Mouse (Mus musculus) intestine, embryonic 16.5 days (tissue): Measurements from ENCODE around the gene Macf1. TPM values are rescaled to one million over a fixed set of nuclear protein-coding genes. Genes with fewer than 3 reads are reported as not detected.
"Not testable (repeated sequence)": the region's sequence is repeated elsewhere in the genome, so short reads cannot be mapped to it uniquely, and the experiment has no call there.

Experiments
- ATAC-seq: fragments of 200-750 bp; cut with Nextera tagmentation; 2 replicates; pipeline ENCODE4 v1.8.0; 2017; ENCODE audit warnings: moderate TSS enrichment, moderate library complexity
- H3K27ac ChIP-seq: fragments of 300-500 bp; sonication (generic); 2 replicates; pipeline ENCODE4 v1.5.1; 2014; ENCODE audit warnings: mild to moderate bottlenecking, low read length
- H3K27me3 ChIP-seq: fragments of 300-500 bp; sonication (generic); replicated peaks from 2 replicates; pipeline ENCODE4 v1.6.1; 2014; ENCODE audit warnings: low read length, control low read depth, mixed read lengths; ENCODE audit not compliant: control insufficient read depth, insufficient read depth
- H3K36me3 ChIP-seq: fragments of 300-500 bp; sonication (generic); 2 replicates; pipeline ENCODE4 v1.6.1; 2014; ENCODE audit warnings: low read length, control low read depth; ENCODE audit not compliant: control insufficient read depth, insufficient read depth
- H3K4me1 ChIP-seq: fragments of 300-500 bp; sonication (generic); 2 replicates; pipeline ENCODE4 v1.6.1; 2014; ENCODE audit warnings: low read length, control low read depth, mixed read lengths; ENCODE audit not compliant: control insufficient read depth, insufficient read depth
- H3K4me2 ChIP-seq: fragments of 300-500 bp; sonication (generic); 2 replicates; pipeline ENCODE4 v1.6.1; 2014; ENCODE audit warnings: low read depth, low read length, control low read depth
- H3K4me3 ChIP-seq: fragments of 300-500 bp; sonication (generic); 2 replicates; pipeline ENCODE4 v1.5.1; 2014; ENCODE audit warnings: mild to moderate bottlenecking, low read length
- H3K9ac ChIP-seq: fragments of 300-500 bp; sonication (generic); 2 replicates; pipeline ENCODE4 v1.6.1; 2014; ENCODE audit warnings: low read depth, low read length
- H3K9me3 ChIP-seq: fragments of 300-500 bp; sonication (generic); 2 replicates; pipeline ENCODE4 v1.6.1; 2016; ENCODE audit warnings: low read length, control low read depth; ENCODE audit not compliant: control insufficient read depth
- WGBS: fragments of 180-500 bp; shearing (Covaris S2); extraction: QIAGEN DNeasy Blood & Tissue Kit; methylation state at CpG from one replicate; pipeline ENCODE4 v1.1.7; 2014; 5-methylcytosine and 5-hydroxymethylcytosine counted together
- polyA plus RNA-seq: library from polyadenylated mRNA; unstranded; fragments of >200 nt; fragmentation: Nextera tagmentation; extraction: Ambion mirVana; gene quantifications from 2 replicates; pipeline ENCODE4 v1.2.1, GENCODE M21; 2015

Gene Macf1
- polyA plus RNA-seq, 1 experiment from 2014 or later = 19.7 TPM

- ATAC-seq = no peak
- 72% methylated on average over 5 of the region's 5 CpGs for WGBS
- Histone ChIP-seq H3K4me2 (no peak overlapping the region), H3K27ac (no peak overlapping the region), H3K4me3 (no peak overlapping the region), H3K9me3 (no peaks in the 10 kb centered on the region), H3K4me1 (peaks cover 11% of the 10 kb centered on the region), H3K27me3 (peaks cover 21% of the 10 kb centered on the region), H3K36me3 (no peaks in the 10 kb centered on the region), H3K9ac (no peak overlapping the region)
Measured at GRCm38 (mm10) chr4:123340232-123340631, 343.9 kb downstream of the Macf1 start.

GRCm38 (mm10) chr4:123337693-123338092 is 346.5 kb downstream of the Macf1 start:
- no peak overlapping the region for H3K4me2 ChIP-seq
- no peaks in the 10 kb centered on the region for H3K36me3 ChIP-seq
- no peak overlapping the region for H3K27ac ChIP-seq
- H3K9me3 ChIP-seq = no peaks in the 10 kb centered on the region
- 66% methylated on average over 4 of the region's 4 CpGs for WGBS
- peaks cover 8% of the 10 kb centered on the region for H3K4me1 ChIP-seq
- no peak overlapping the region for H3K9ac ChIP-seq
- peaks cover 21% of the 10 kb centered on the region for H3K27me3 ChIP-seq
- ATAC-seq = no peak
- no peak overlapping the region for H3K4me3 ChIP-seq

- H3K27me3 ChIP-seq = peaks cover 4% of the 10 kb centered on the region; the same call in 1 of the 2 replicates
- H3K9me3 ChIP-seq = no peaks in the 10 kb centered on the region
- WGBS = 62% methylated on average over 14 of the region's 14 CpGs
- H3K9ac ChIP-seq = no peak overlapping the region
- no peak overlapping the region for H3K4me2 ChIP-seq
- H3K27ac ChIP-seq = no peak overlapping the region
- no peak for ATAC-seq
- H3K36me3 ChIP-seq = no peaks in the 10 kb centered on the region
- no peak overlapping the region for H3K4me3 ChIP-seq
- H3K4me1 ChIP-seq = no peaks in the 10 kb centered on the region
Measured at GRCm38 (mm10) chr4:123335796-123336585, 348.2 kb downstream of the Macf1 start.

- H3K9ac ChIP-seq, H3K4me2 ChIP-seq, H3K4me1 ChIP-seq, H3K27me3 ChIP-seq, H3K9me3 ChIP-seq, H3K36me3 ChIP-seq, H3K27ac ChIP-seq, ATAC-seq, H3K4me3 ChIP-seq: not testable (repeated sequence)
- WGBS = 74% methylated on average over 10 of the region's 10 CpGs
Measured at GRCm38 (mm10) chr4:123335244-123335643, 348.9 kb downstream of the Macf1 start.

- Histone ChIP-seq H3K4me3 (no peak overlapping the region), H3K27me3 (no peaks in the 10 kb centered on the region), H3K9me3 (no peaks in the 10 kb centered on the region), H3K27ac (no peak overlapping the region), H3K4me2 (no peak overlapping the region), H3K9ac (no peak overlapping the region), H3K36me3 (no peaks in the 10 kb centered on the region), H3K4me1 (no peaks in the 10 kb centered on the region)
- ATAC-seq = no peak
- 64% methylated on average over 3 of the region's 3 CpGs for WGBS
Measured at GRCm38 (mm10) chr4:123334177-123334576, 350.0 kb downstream of the Macf1 start.

GRCm38 (mm10) chr4:123333151-123333550 is 351.0 kb downstream of the Macf1 start:
- Histone ChIP-seq H3K36me3 (no peaks in the 10 kb centered on the region), H3K27ac (no peak overlapping the region), H3K4me3 (no peak overlapping the region), H3K9me3 (no peaks in the 10 kb centered on the region), H3K27me3 (no peaks in the 10 kb centered on the region), H3K4me2 (no peak overlapping the region), H3K9ac (no peak overlapping the region), H3K4me1 (no peaks in the 10 kb centered on the region)
- 94% methylated on average over 4 of the region's 4 CpGs for WGBS
- no peak for ATAC-seq

- not testable (repeated sequence) for H3K4me2 ChIP-seq, H3K27me3 ChIP-seq, H3K9me3 ChIP-seq, H3K4me1 ChIP-seq, H3K9ac ChIP-seq, H3K36me3 ChIP-seq, ATAC-seq, H3K27ac ChIP-seq, H3K4me3 ChIP-seq
- 65% methylated on average over 1 of the region's 1 CpGs for WGBS
Measured at GRCm38 (mm10) chr4:123331961-123332360, 352.2 kb downstream of the Macf1 start.

GRCm38 (mm10) chr4:123331326-123331725 is 352.8 kb downstream of the Macf1 start:
- no peaks in the 10 kb centered on the region for H3K9me3 ChIP-seq
- H3K9ac ChIP-seq = no peak overlapping the region
- H3K4me3 ChIP-seq = no peak overlapping the region
- no peaks in the 10 kb centered on the region for H3K4me1 ChIP-seq
- no peak overlapping the region for H3K27ac ChIP-seq
- H3K27me3 ChIP-seq = no peaks in the 10 kb centered on the region
- H3K4me2 ChIP-seq = no peak overlapping the region
- 80% methylated on average over 5 of the region's 5 CpGs for WGBS
- H3K36me3 ChIP-seq = no peaks in the 10 kb centered on the region
- no peak for ATAC-seq

GRCm38 (mm10) chr4:123328946-123329345 is 355.2 kb downstream of the Macf1 start:
- H3K4me2 ChIP-seq = no peak overlapping the region
- ATAC-seq = no peak
- WGBS = 73% methylated on average over 6 of the region's 6 CpGs

GRCm38 (mm10) chr4:123327630-123328029 is 356.5 kb downstream of the Macf1 start:
- Histone ChIP-seq H3K36me3 (no peaks in the 10 kb centered on the region), H3K4me2 (no peak overlapping the region), H3K9me3 (no peaks in the 10 kb centered on the region), H3K27ac (no peak overlapping the region), H3K4me3 (no peak overlapping the region), H3K9ac (no peak overlapping the region), H3K27me3 (peaks cover 4% of the 10 kb centered on the region; the same call in 1 of the 2 replicates), H3K4me1 (no peaks in the 10 kb centered on the region)
- 63% methylated on average over 3 of the region's 3 CpGs for WGBS
- ATAC-seq = no peak

More at GRCm38 (mm10) chr4:123328946-123329345, 355.2 kb downstream of the Macf1 start:
- no peak overlapping the region for H3K4me3 ChIP-seq
- H3K27me3 ChIP-seq = no peaks in the 10 kb centered on the region
- H3K27ac ChIP-seq = no peak overlapping the region
- H3K4me1 ChIP-seq = no peaks in the 10 kb centered on the region
- H3K36me3 ChIP-seq = no peaks in the 10 kb centered on the region
- no peak overlapping the region for H3K9ac ChIP-seq
- H3K9me3 ChIP-seq = no peaks in the 10 kb centered on the region
